Mouse (Mus musculus) kidney, adult 2 months (tissue): ENCODE measurements around the gene H2-Aa.

Experiments
- CTCF ChIP-seq: fragments of 200-500 bp; conservative IDR thresholded peaks from 2 replicates; pipeline ENCODE4 v1.5.1; 2011; ENCODE audit warnings: low read depth, mild to moderate bottlenecking, control low read depth, low read length, moderate library complexity, mixed read lengths; ENCODE audit not compliant: insufficient read depth, insufficient read length
- POLR2A ChIP-seq: fragments of 200-500 bp; IDR thresholded peaks from one replicate; pipeline ENCODE4 v1.6.1; 2011; ENCODE audit warnings: low read depth, low read length, control low read depth

DNA sequence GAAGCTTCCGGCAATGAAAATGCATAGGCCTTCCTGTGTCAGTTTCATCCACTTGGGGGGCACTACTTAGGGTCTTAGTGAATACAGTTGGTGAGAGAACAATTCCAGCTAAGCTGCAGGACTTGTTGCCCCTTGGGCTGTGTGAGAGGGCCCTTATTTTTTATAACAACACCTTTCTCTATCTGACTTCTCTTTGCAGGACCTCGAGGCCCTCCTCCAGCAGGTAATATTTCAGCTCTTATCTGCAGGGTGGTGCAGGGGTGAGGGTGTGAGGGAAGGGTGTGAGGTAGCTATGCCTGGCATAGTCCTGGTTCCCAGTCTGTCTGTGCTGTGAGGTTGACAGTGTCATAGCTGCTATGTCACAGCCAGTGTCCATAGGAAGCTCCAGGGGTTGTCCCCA lies 19.4 kb downstream of the H2-Aa start:
- no peak for TF ChIP-seq POLR2A
- TF ChIP-seq CTCF, result no peak
